Mouse (Mus musculus) G1E (cell line): ENCODE data around the gene Prmt8. TPM values are rescaled to one million over a fixed set of nuclear protein-coding genes. Genes with fewer than 3 reads are reported as not detected.

Experiments used
- ATAC-seq: 2 replicates; pipeline ENCODE4 v1.8.0; 2016; ENCODE audit warnings: mild to moderate bottlenecking; ENCODE audit not compliant: insufficient number of reproducible peaks, poor library complexity, low FRiP score, severe bottlenecking; ENCODE audit errors: extremely low read depth
- DNase-seq: peaks from one replicate; pipeline ENCODE4 v3.0.0; 2012; ENCODE audit warnings: low spot score
- H3K27me3 ChIP-seq: 2 replicates; pipeline ENCODE4 v1.6.1; 2012; ENCODE audit warnings: mild to moderate bottlenecking, low read length, inconsistent platforms; ENCODE audit not compliant: insufficient read depth
- H3K36me3 ChIP-seq: replicated peaks from 2 replicates; pipeline ENCODE3; 2012; ENCODE audit warnings: mild to moderate bottlenecking, inconsistent platforms
- H3K4me1 ChIP-seq: 2 replicates; pipeline ENCODE4 v1.6.1; 2012; ENCODE audit warnings: low read depth, low read length, inconsistent platforms, mixed read lengths; ENCODE audit not compliant: insufficient read depth
- H3K4me3 ChIP-seq: 2 replicates; pipeline ENCODE4 v1.5.1; 2012; ENCODE audit warnings: low read depth, mild to moderate bottlenecking, inconsistent platforms, low read length, moderate library complexity, mixed read lengths
- H3K9me3 ChIP-seq: replicated peaks from 2 replicates; pipeline ENCODE4 v1.6.1; 2012; ENCODE audit warnings: inconsistent platforms
- CTCF ChIP-seq: IDR thresholded peaks from 2 replicates; pipeline ENCODE4 v1.5.1; 2012; ENCODE audit warnings: low read depth, low read length, inconsistent platforms, mixed read lengths
- GATA1 ChIP-seq: IDR thresholded peaks from 2 replicates; pipeline ENCODE4 v1.6.1; 2012; ENCODE audit warnings: borderline replicate concordance, low read length, inconsistent platforms, mixed read lengths
- GATA2 ChIP-seq: IDR thresholded peaks from 2 replicates; pipeline ENCODE4 v1.6.1; 2012; ENCODE audit warnings: low read depth, low read length, inconsistent platforms, borderline replicate concordance
- POLR2AphosphoS5 ChIP-seq: IDR thresholded peaks from 2 replicates; pipeline ENCODE4 v1.6.1; 2012; ENCODE audit warnings: low read depth, low read length, inconsistent platforms; ENCODE audit not compliant: insufficient replicate concordance
- TAL1 ChIP-seq: conservative IDR thresholded peaks from 2 replicates; pipeline ENCODE4 v1.6.1; 2012; ENCODE audit warnings: low read depth, low read length, inconsistent platforms, mixed read lengths
- polyA plus RNA-seq: library from polyadenylated mRNA; stranded (reverse); fragments of >175 nt; gene quantifications from 2 replicates; pipeline ENCODE4 v1.2.3, GENCODE M21; 2012
- total RNA-seq, 2 experiments: library from RNA; stranded (forward) in 1 of 2; stranded (reverse) in 1 of 2; fragments of 200-1000 nt in 1 of 2; fragments of >200 nt in 1 of 2; fragmentation: Nextera tagmentation in 1 of 2; gene quantifications; 2 replicates each; pipeline ENCODE4 v1.2.3; 2014 to 2017

The Prmt8 gene
- total and polyA plus RNA-seq, 3 experiments, result 0.05 TPM; not detected in 2

DNA sequence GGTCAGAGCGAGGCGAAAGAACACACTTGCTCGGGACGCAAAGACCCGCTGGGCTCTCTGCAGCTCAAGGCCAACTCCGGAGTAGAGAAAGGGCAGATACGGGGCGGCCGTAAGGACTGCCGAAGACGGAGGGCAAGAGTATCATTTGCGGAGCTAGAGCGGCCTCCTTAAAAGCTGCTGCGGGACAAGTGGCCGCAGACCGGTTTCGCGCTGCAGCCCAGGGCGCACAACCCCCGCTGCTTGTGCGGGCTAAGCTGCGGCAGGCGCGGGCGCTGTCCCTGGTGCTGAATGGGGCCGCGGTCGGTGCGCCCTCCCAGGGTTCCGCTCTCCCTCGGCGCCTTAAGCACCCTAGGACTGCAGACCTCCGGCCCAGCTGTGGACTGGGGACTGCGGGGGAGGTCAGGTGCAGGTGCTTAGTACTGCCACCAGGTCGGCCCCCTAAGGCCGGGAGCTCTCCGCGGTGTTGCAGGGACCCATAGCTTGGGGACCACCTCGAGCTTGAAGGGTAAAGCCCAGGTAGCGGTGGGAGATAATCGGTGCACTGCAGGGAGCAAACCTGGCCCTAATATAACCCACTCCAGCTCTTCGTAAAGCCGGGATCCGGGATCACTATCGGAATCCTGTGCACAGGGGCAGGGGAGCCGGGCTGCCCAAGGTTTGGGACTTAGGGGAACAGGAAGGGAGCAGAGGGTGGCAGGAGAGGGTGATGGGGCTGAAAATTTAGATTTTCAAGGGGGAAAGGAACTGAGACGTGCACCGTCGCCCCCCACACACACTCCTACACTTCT is 1.4 kb downstream of the Prmt8 start:
- DNase-seq, result no peak

DNA sequence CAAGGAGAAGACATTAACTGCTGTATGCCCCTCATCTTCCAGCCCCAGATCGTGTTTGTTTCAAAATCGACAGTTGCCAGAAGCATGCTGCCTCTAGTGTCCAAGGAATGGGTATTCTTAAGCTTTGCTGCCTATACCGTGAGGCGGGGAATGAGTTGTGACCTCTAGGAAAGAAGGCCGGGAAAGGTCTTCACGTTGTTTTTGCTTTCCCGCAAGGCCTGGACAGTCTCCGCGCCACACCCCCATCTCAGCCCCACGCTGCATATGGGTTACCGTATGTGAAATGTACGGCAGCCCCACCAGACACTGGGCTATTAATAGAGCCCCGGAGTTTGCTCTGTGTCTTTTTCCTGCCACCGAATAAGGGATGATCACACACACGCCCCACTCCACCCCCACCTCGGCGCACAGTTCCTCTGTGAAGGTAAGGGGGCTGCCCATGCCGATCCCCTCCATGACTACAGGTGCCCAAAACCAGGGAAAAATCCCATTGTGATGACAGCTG is 2.0 kb downstream of the Prmt8 start:
- Histone ChIP-seq H3K4me1 (no peaks in the 10 kb centered on the region), H3K36me3 (no peaks in the 10 kb centered on the region), H3K27me3 (no peaks in the 10 kb centered on the region), H3K4me3 (peak overlapping the region; percentile 4; the same call in 1 of the 2 replicates), H3K9me3 (peaks cover 86% of the 10 kb centered on the region)
- DNase-seq, result no peak
- TF ChIP-seq TAL1 (no peak), GATA2 (no peak), GATA1 (no peak), POLR2AphosphoS5 (no peak), CTCF (no peak)
- ATAC-seq, result no peak

More for the DNA sequence above, 1.4 kb downstream of the Prmt8 start:
- peak overlapping the region; percentile 4; the same call in 1 of the 2 replicates for H3K4me3 ChIP-seq
- no peak for TF ChIP-seq POLR2AphosphoS5
- no peak for ATAC-seq
- peaks cover 86% of the 10 kb centered on the region for H3K9me3 ChIP-seq
- no peaks in the 10 kb centered on the region for H3K4me1 ChIP-seq
- no peaks in the 10 kb centered on the region for H3K36me3 ChIP-seq
- no peaks in the 10 kb centered on the region for H3K27me3 ChIP-seq

DNA sequence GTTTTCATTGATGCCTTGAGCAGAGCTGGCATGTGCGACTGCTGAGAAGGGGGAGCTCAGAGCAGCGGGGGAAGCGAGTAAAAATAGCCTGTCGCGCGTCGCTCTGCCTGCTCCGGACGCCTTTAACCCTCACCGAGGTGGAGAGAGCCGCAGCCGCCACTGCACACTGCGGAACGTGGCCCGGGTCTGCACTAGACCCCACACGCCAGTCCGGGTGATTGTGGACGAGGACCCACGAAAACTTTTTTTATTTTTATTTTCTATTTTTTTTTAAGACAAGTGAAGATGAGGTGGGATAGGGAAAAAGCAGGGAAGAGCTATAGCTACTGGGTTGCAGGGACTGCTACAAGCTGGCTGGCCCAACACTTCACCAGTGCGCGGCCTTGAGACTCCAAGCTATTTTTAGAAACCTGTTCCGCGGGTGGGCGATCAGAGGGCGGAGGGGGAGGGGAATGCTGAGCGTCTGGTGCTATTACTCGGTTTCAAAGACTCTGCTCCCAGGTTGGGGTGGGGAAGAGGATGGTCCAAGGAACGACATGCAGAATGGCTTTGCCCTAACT is 2.6 kb downstream of the Prmt8 start:
- DNase-seq (no peak), ATAC-seq (no peak)
- Histone ChIP-seq H3K4me3 (no peak overlapping the region), H3K9me3 (peaks cover 82% of the 10 kb centered on the region), H3K27me3 (no peaks in the 10 kb centered on the region), H3K36me3 (no peaks in the 10 kb centered on the region), H3K4me1 (no peaks in the 10 kb centered on the region)
- TF ChIP-seq GATA1, result no peak

DNA sequence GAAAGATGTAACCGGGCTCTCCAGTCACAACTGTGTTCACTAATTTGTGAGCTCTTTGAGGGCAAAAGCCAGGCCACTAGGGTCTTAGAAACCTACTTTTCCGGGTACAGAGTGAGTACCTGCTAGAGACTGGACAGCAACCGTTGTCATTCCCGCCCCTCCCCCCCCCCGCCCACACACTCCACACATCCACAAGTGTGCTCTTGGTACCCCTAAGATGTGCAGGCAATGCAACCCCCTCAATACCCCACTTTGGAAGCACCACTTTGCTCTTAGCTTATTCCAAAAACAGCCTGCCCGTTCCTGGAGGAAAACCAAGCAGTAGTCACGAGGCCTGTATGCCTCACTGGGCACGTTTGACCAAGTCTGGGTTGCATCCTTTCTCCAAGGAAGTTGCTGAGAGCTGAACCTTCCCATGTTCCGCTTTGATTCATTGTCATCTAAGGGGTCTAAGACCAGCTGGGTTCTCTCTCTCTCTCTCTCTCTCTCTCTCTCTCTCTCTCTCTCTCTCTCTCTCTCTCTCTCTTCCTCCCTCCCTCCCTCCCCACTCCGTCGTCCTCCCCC is 3.1 kb downstream of the Prmt8 start:
- no peak for TF ChIP-seq TAL1
- TF ChIP-seq GATA1, result no peak
- no peak for TF ChIP-seq GATA2
- TF ChIP-seq CTCF, result no peak
- TF ChIP-seq POLR2AphosphoS5, result no peak
- Histone ChIP-seq H3K4me3 (no peak overlapping the region), H3K27me3 (no peaks in the 10 kb centered on the region), H3K4me1 (no peaks in the 10 kb centered on the region), H3K36me3 (no peaks in the 10 kb centered on the region), H3K9me3 (peaks cover 80% of the 10 kb centered on the region)
- ATAC-seq (no peak), DNase-seq (no peak)

- no peaks in the 10 kb centered on the region for H3K36me3 ChIP-seq
- ATAC-seq (no peak), DNase-seq (no peak)
- no peak overlapping the region for H3K4me3 ChIP-seq
- H3K4me1 ChIP-seq, result no peaks in the 10 kb centered on the region
- H3K27me3 ChIP-seq, result no peaks in the 10 kb centered on the region
- H3K9me3 ChIP-seq, result peaks cover 79% of the 10 kb centered on the region
- TF ChIP-seq TAL1, result no peak
- TF ChIP-seq POLR2AphosphoS5, result no peak
- no peak for TF ChIP-seq GATA1
- no peak for TF ChIP-seq CTCF
- no peak for TF ChIP-seq GATA2
These were observed 3.7 kb downstream of the Prmt8 start for GRCm38 (mm10) chr6:127765573-127765972.

- H3K9me3 ChIP-seq, result peaks cover 76% of the 10 kb centered on the region
- no peak overlapping the region for H3K4me3 ChIP-seq
- no peaks in the 10 kb centered on the region for H3K27me3 ChIP-seq
- DNase-seq (no peak), ATAC-seq (no peak)
- TF ChIP-seq POLR2AphosphoS5 (no peak), GATA2 (no peak), CTCF (no peak), TAL1 (no peak), GATA1 (no peak)
- H3K36me3 ChIP-seq, result no peaks in the 10 kb centered on the region
- H3K4me1 ChIP-seq, result no peaks in the 10 kb centered on the region
These were observed 11.0 kb downstream of the Prmt8 start for GRCm38 (mm10) chr6:127758264-127758663.
